Mouse (Mus musculus) myocyte (in vitro differentiated cells): ENCODE measurements around the gene Tmc6. TPM values are rescaled to one million over a fixed set of nuclear protein-coding genes. Genes with fewer than 3 reads are reported as not detected.

ENCODE experiments used
- H3K27me3 ChIP-seq: one replicate; pipeline ENCODE4 v1.6.1; 2011; ENCODE audit not compliant: control insufficient read depth, insufficient read depth, insufficient read length
- H3K36me3 ChIP-seq: one replicate; pipeline ENCODE4 v1.6.1; 2011; ENCODE audit not compliant: control insufficient read depth, insufficient read depth
- H3K4me2 ChIP-seq: one replicate; pipeline ENCODE4 v1.6.1; 2011; ENCODE audit warnings: low read depth, control low read depth
- H3K4me3 ChIP-seq: one replicate; pipeline ENCODE4 v1.5.1; 2011; ENCODE audit warnings: mild to moderate bottlenecking, control low read depth, moderate library complexity
- H3K79me2 ChIP-seq: one replicate; pipeline ENCODE4 v1.6.1; 2011; ENCODE audit not compliant: control insufficient read depth, insufficient read depth
- H3ac ChIP-seq: one replicate; pipeline ENCODE4 v1.6.1; 2011; ENCODE audit not compliant: control insufficient read depth, insufficient read length
- CEBPB ChIP-seq: IDR thresholded peaks from 2 replicates; pipeline ENCODE4 v1.6.1; 2011; ENCODE audit warnings: mild to moderate bottlenecking, moderate library complexity; ENCODE audit not compliant: poor library complexity, insufficient read depth, severe bottlenecking
- E2F4 ChIP-seq: IDR thresholded peaks from one replicate; pipeline ENCODE4 v1.6.1; 2011; ENCODE audit warnings: mild to moderate bottlenecking, control low read depth, moderate library complexity; ENCODE audit not compliant: insufficient read depth
- MAX ChIP-seq: IDR thresholded peaks from one replicate; pipeline ENCODE4 v1.6.1; 2011; ENCODE audit warnings: low read depth, mild to moderate bottlenecking, control low read depth
- MYOD1 ChIP-seq, 3 experiments: IDR thresholded peaks; one replicate each; pipeline ENCODE4 v1.6.1; 2011; ENCODE audit warnings: control low read depth in 2 of 3, low read depth in 2 of 3, mild to moderate bottlenecking in 2 of 3, moderate library complexity in 1 of 3; ENCODE audit not compliant: insufficient read length in 2 of 3, control insufficient read depth in 1 of 3
- MYOG ChIP-seq, 3 experiments: IDR thresholded peaks; one replicate each; pipeline ENCODE4 v1.6.1; 2011; ENCODE audit warnings: control low read depth in 2 of 3, low read depth in 2 of 3, mild to moderate bottlenecking in 2 of 3; ENCODE audit not compliant: insufficient read length in 2 of 3, control insufficient read depth in 1 of 3, insufficient read depth in 1 of 3
- POLR2A ChIP-seq: IDR thresholded peaks from one replicate; pipeline ENCODE4 v1.6.1; 2011; ENCODE audit warnings: low read depth, mild to moderate bottlenecking, control low read depth, moderate library complexity; ENCODE audit not compliant: insufficient read length
- POLR2AphosphoS2 ChIP-seq: IDR thresholded peaks from one replicate; pipeline ENCODE4 v1.6.1; 2011; ENCODE audit warnings: low read depth, control low read depth; ENCODE audit not compliant: insufficient read length
- REST ChIP-seq: IDR thresholded peaks from one replicate; pipeline ENCODE4 v1.6.1; 2011; ENCODE audit warnings: mild to moderate bottlenecking, control low read depth, moderate library complexity; ENCODE audit not compliant: insufficient read depth, insufficient read length
- SRF ChIP-seq: IDR thresholded peaks from one replicate; pipeline ENCODE4 v1.6.1; 2011; ENCODE audit warnings: low read depth; ENCODE audit not compliant: control insufficient read depth, insufficient read length
- TCF12 ChIP-seq: IDR thresholded peaks from one replicate; pipeline ENCODE4 v1.6.1; 2011; ENCODE audit warnings: mild to moderate bottlenecking, control low read depth; ENCODE audit not compliant: poor library complexity, insufficient read depth, severe bottlenecking
- TCF3 ChIP-seq: IDR thresholded peaks from one replicate; pipeline ENCODE4 v1.6.1; 2011; ENCODE audit warnings: low read depth, control low read depth; ENCODE audit not compliant: insufficient read length
- USF1 ChIP-seq: IDR thresholded peaks from one replicate; pipeline ENCODE4 v1.6.1; 2011; ENCODE audit warnings: low read depth, mild to moderate bottlenecking, control low read depth, moderate library complexity
- polyA plus RNA-seq: library from polyadenylated mRNA; unstranded; fragments of >200 nt; fragmentation: generic; extraction: Trizol; gene quantifications from one replicate; pipeline ENCODE4 v1.2.1, GENCODE M21; 2012; ENCODE audit warnings: missing spikeins

The Tmc6 gene
- polyA plus RNA-seq, 1 experiment: 51.9 TPM

- Histone ChIP-seq H3K4me2 (peak overlapping the region; percentile 41), H3K4me3 (no peak overlapping the region), H3K27me3 (no peaks in the 10 kb centered on the region), H3K79me2 (no peaks in the 10 kb centered on the region), H3K36me3 (no peaks in the 10 kb centered on the region), H3ac (no peak overlapping the region)
- TF ChIP-seq MYOG (IDR thresholded peaks at IDR 0.05; ENCODE audit: control insufficient read depth in 1 of 3, insufficient read depth in 1 of 3, insufficient read length in 2 of 3, low read depth in 2 of 3): peak in 2 of 3 experiments; percentile 67
- TF ChIP-seq MYOD1 (IDR thresholded peaks at IDR 0.05; ENCODE audit: control insufficient read depth in 1 of 3, insufficient read length in 2 of 3, low read depth in 2 of 3): peak; percentile 5 to 80 (median 72)
- TF ChIP-seq CEBPB: no peak
These were observed 19.7 kb upstream of the Tmc6 start for GRCm38 (mm10) chr11:117801650-117802049.

DNA sequence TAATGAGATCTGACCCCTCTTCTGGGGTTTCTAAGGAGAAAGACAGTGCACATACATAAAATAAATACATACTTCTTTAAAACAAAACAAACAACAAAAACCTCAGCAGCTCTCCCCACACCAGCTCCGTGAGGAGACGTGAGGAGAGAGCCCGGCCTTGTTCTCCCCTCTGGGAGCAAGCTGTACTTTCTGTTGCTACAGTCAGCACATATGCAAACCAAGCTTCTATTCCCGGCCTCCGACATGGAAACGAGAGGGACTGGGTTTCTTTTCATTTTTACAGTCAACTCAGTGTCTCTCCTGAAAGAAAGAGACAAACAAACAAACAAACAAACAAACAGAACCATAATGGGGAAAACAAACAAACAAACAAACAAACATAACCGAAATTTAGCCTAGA is 18.0 kb upstream of the Tmc6 start:
- Histone ChIP-seq H3K4me2 (no peak overlapping the region), H3K79me2 (no peaks in the 10 kb centered on the region), H3K36me3 (no peaks in the 10 kb centered on the region), H3K4me3 (no peak overlapping the region), H3K27me3 (no peaks in the 10 kb centered on the region), H3ac (no peak overlapping the region)
- no peak for TF ChIP-seq REST
- TF ChIP-seq USF1: no peak
- no peak for TF ChIP-seq TCF12
- no peak for TF ChIP-seq POLR2AphosphoS2
- no peak for TF ChIP-seq SRF
- no peak for TF ChIP-seq POLR2A
- TF ChIP-seq CEBPB: no peak
- no peak for TF ChIP-seq TCF3
- TF ChIP-seq MYOD1 (IDR thresholded peaks at IDR 0.05; ENCODE audit: control insufficient read depth in 1 of 3, insufficient read length in 2 of 3, low read depth in 2 of 3): no peak
- TF ChIP-seq MAX: no peak
- TF ChIP-seq E2F4: no peak
- no peak for TF ChIP-seq MYOG (IDR thresholded peaks at IDR 0.05; ENCODE audit: control insufficient read depth in 1 of 3, insufficient read depth in 1 of 3, insufficient read length in 2 of 3, low read depth in 2 of 3)

GRCm38 (mm10) chr11:117799174-117799573 is 17.2 kb upstream of the Tmc6 start:
- H3K36me3 ChIP-seq: no peaks in the 10 kb centered on the region
- no peak overlapping the region for H3K4me2 ChIP-seq
- no peaks in the 10 kb centered on the region for H3K79me2 ChIP-seq
- H3ac ChIP-seq: no peak overlapping the region
- H3K27me3 ChIP-seq: no peaks in the 10 kb centered on the region
- TF ChIP-seq POLR2AphosphoS2 (no peak), POLR2A (no peak), USF1 (no peak), E2F4 (no peak), MYOD1 (IDR thresholded peaks at IDR 0.05; ENCODE audit: control insufficient read depth in 1 of 3, insufficient read length in 2 of 3, low read depth in 2 of 3) (no peak), TCF3 (no peak), MYOG (IDR thresholded peaks at IDR 0.05; ENCODE audit: control insufficient read depth in 1 of 3, insufficient read depth in 1 of 3, insufficient read length in 2 of 3, low read depth in 2 of 3) (no peak), TCF12 (no peak), REST (no peak), MAX (no peak), SRF (no peak), CEBPB (no peak)
- no peak overlapping the region for H3K4me3 ChIP-seq

DNA sequence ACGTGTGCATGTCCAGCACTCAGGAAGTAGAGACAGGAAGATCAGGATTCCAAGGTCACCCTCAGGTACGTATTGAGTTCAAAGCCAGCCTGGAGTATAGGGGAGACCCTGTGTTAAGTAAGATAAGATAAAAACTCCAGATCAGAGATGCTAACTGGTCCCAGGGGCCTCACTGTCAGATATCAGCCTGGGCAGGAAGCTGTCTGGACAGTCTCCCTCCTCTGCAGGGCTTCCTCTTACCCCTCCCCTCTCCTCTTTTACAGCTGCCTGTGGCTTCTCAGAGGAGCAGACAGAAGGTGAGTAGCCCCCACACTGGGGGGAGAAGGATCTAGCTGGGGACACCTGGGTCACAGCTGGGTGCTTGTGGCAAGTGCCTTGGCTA is 16.2 kb upstream of the Tmc6 start:
- no peak for TF ChIP-seq USF1
- TF ChIP-seq TCF3: no peak
- no peak for TF ChIP-seq CEBPB
- no peak for TF ChIP-seq E2F4
- no peak for TF ChIP-seq TCF12
- TF ChIP-seq POLR2A: no peak
- TF ChIP-seq MYOG (IDR thresholded peaks at IDR 0.05; ENCODE audit: control insufficient read depth in 1 of 3, insufficient read depth in 1 of 3, insufficient read length in 2 of 3, low read depth in 2 of 3): no peak
- Histone ChIP-seq H3K27me3 (no peaks in the 10 kb centered on the region), H3K36me3 (no peaks in the 10 kb centered on the region), H3K4me3 (no peak overlapping the region), H3K4me2 (no peak overlapping the region), H3ac (no peak overlapping the region), H3K79me2 (no peaks in the 10 kb centered on the region)

GRCm38 (mm10) chr11:117797511-117798159 is 15.6 kb upstream of the Tmc6 start, which contains the start of gene 6030468B19Rik:
TSS of gene 6030468B19Rik (plus strand) at chr11:117797660.
- no peak within 1 kb of the TSS for H3ac ChIP-seq
- no peaks in the 10 kb centered on the region for H3K36me3 ChIP-seq
- no peak for TF ChIP-seq POLR2AphosphoS2
- no peak for TF ChIP-seq TCF12
- peak in 2 of 3 experiments; percentile 35 to 69 for TF ChIP-seq MYOD1 (IDR thresholded peaks at IDR 0.05; ENCODE audit: control insufficient read depth in 1 of 3, insufficient read length in 2 of 3, low read depth in 2 of 3)
- no peak for TF ChIP-seq POLR2A
- TF ChIP-seq E2F4: no peak
- H3K4me3 ChIP-seq: no peak within 1 kb of the TSS
- H3K4me2 ChIP-seq: no peak within 1 kb of the TSS
- H3K27me3 ChIP-seq: no peaks in the 10 kb centered on the region
- H3K79me2 ChIP-seq: no peaks in the 10 kb centered on the region
